In the genomic region with DNA sequence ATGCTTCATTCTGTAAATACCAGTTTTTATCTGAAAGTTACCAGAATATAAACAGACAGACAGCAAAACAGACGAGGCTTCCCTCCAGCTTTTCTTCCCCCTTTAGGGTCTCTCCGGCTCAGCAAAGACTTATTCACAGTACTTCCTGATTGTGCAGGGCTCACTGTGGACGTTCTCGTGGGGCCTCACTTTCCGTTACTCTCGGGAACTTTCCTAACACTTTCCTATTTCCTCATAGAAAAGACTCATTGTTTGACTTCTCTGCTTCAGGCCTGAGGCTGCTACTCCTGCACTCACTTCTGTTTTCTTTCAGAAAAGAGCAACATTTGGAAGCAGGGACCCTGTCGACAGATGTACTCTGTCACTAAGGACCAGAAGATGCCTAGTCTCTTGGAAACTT, we compare ENCODE assay signal across 11 mouse cellular contexts.
A peak's percentile ranks its signal among the peaks of the same experiment; 100 is the strongest.
DNase-seq lines count a peak whose midpoint lies in the region; ATAC-seq and TF ChIP-seq lines count a peak whose summit lies in the region.
"Had no signal": no experiment of that assay in that cellular context is flagged by ENCODE, and none has a peak within 500 bp of the region (broad histone marks: within the 10 kb centered on the region; RNA-seq: fewer than 3 reads in every experiment).

No protein-coding gene starts in this region.

- H3K27ac ChIP-seq in kidney, postnatal 0 days, result no peak overlapping the region
- H3K27ac ChIP-seq in embryonic facial prominence, embryonic 10.5 days (replicated peaks), result peak overlapping the region; percentile 59
- peak overlapping the region; percentile 24; the same call in 1 of the 2 replicates for H3K27ac ChIP-seq in heart, embryonic 12.5 days (ENCODE audit: poor library complexity, severe bottlenecking)
- peak overlapping the region; percentile 67 for H3K27ac ChIP-seq in limb, embryonic 14.5 days (replicated peaks; ENCODE audit: low read depth, low read length)
- H3K27ac ChIP-seq: hindbrain, postnatal 0 days had no signal

- H3K9me3 ChIP-seq in kidney, postnatal 0 days (replicated peaks; ENCODE audit: low read length), result no peaks in the 10 kb centered on the region
- no peaks in the 10 kb centered on the region for H3K9me3 ChIP-seq in embryonic facial prominence, embryonic 10.5 days
- peaks cover 5% of the 10 kb centered on the region for H3K9me3 ChIP-seq in heart, embryonic 12.5 days (replicated peaks)
- H3K9me3 ChIP-seq in limb, embryonic 14.5 days (ENCODE audit: control insufficient read depth, low read length), result no peaks in the 10 kb centered on the region

- no peak for TF ChIP-seq CTCF in kidney, postnatal 0 days (IDR thresholded peaks at IDR 0.05; ENCODE audit: low read depth)

- no peak for TF ChIP-seq POLR2A in limb, embryonic 14.5 days (IDR thresholded peaks at IDR 0.05; ENCODE audit: borderline replicate concordance, extremely low read depth, insufficient read depth, insufficient read length)

- H3K27me3 ChIP-seq in kidney, postnatal 0 days (ENCODE audit: insufficient read depth, low read length), result no peaks in the 10 kb centered on the region
- no peaks in the 10 kb centered on the region for H3K27me3 ChIP-seq in embryonic facial prominence, embryonic 10.5 days (replicated peaks; ENCODE audit: low read depth, poor library complexity, severe bottlenecking)
- H3K27me3 ChIP-seq in heart, embryonic 12.5 days (replicated peaks), result no peaks in the 10 kb centered on the region
- no peaks in the 10 kb centered on the region for H3K27me3 ChIP-seq in limb, embryonic 14.5 days (ENCODE audit: control insufficient read depth, insufficient read depth, low read length)

- no peak overlapping the region for H3K9ac ChIP-seq in kidney, postnatal 0 days (ENCODE audit: low read depth, low read length)
- H3K9ac ChIP-seq in heart, embryonic 12.5 days, result no peak overlapping the region
- H3K9ac ChIP-seq in limb, embryonic 14.5 days (ENCODE audit: low read depth, low read length, severe bottlenecking), result no peak overlapping the region

- no peaks in the 10 kb centered on the region; the same call in 1 of the 2 replicates for H3K4me1 ChIP-seq in kidney, postnatal 0 days (replicated peaks; ENCODE audit: insufficient read depth, low read length)
- peaks cover 16% of the 10 kb centered on the region for H3K4me1 ChIP-seq in embryonic facial prominence, embryonic 10.5 days
- H3K4me1 ChIP-seq in heart, embryonic 12.5 days (replicated peaks), result peaks cover 6% of the 10 kb centered on the region; the same call in 1 of the 2 replicates
- peaks cover 17% of the 10 kb centered on the region for H3K4me1 ChIP-seq in limb, embryonic 14.5 days (ENCODE audit: control insufficient read depth, insufficient read depth, low read length)

- H3K4me3 ChIP-seq in kidney, postnatal 0 days (replicated peaks; ENCODE audit: low read depth, low read length), result no peak overlapping the region
- H3K4me3 ChIP-seq in embryonic facial prominence, embryonic 10.5 days, result no peak overlapping the region
- no peak overlapping the region for H3K4me3 ChIP-seq in heart, embryonic 12.5 days
- no peak overlapping the region for H3K4me3 ChIP-seq in limb, embryonic 14.5 days (replicated peaks; ENCODE audit: low read length)

- DNase-seq in kidney, postnatal 0 days (ENCODE audit: low spot score), result peak; percentile 34
- DNase-seq in kidney, adult 8-10 months, result no peak
- DNase-seq in embryonic facial prominence, embryonic 10.5 days (ENCODE audit: low spot score), result peak; percentile 16
- DNase-seq in limb, embryonic 14.5 days (ENCODE audit: low spot score), result no peak
- no peak for DNase-seq in right cerebral cortex, postnatal 36 days (ENCODE audit: low spot score in 2 of 2)
- DNase-seq in thymus, postnatal 10 days (ENCODE audit: low spot score in 2 of 2), result no peak
- DNase-seq: layer of hippocampus, postnatal 36 days; thymus, postnatal 14 days had no signal

- 32% methylated on average over 7 of the region's 7 CpGs for WGBS in kidney, postnatal 0 days
- whole genome bisulfite sequencing in embryonic facial prominence, embryonic 10.5 days, result 27% methylated on average over 7 of the region's 7 CpGs
- WGBS in heart, embryonic 12.5 days, result 39% methylated on average over 7 of the region's 7 CpGs
- 38% methylated on average over 7 of the region's 7 CpGs for WGBS in limb, embryonic 14.5 days

- no peaks in the 10 kb centered on the region for H3K36me3 ChIP-seq in kidney, postnatal 0 days (ENCODE audit: insufficient read depth, low read length)
- no peaks in the 10 kb centered on the region for H3K36me3 ChIP-seq in embryonic facial prominence, embryonic 10.5 days (replicated peaks)
- H3K36me3 ChIP-seq in heart, embryonic 12.5 days, result no peaks in the 10 kb centered on the region
- no peaks in the 10 kb centered on the region for H3K36me3 ChIP-seq in limb, embryonic 14.5 days (ENCODE audit: control insufficient read depth, insufficient read depth, low read length)

- no peak for ATAC-seq in kidney, postnatal 0 days (replicated peaks; ENCODE audit: low FRiP score, low read depth)
- no peak for ATAC-seq in heart, embryonic 12.5 days (ENCODE audit: insufficient number of reproducible peaks, low FRiP score)
- ATAC-seq in limb, embryonic 14.5 days (ENCODE audit: low FRiP score, low read depth), result no peak
- no peak for ATAC-seq in erythroid progenitor cell, adult 5-6 weeks (replicated peaks; ENCODE audit: low FRiP score, poor library complexity, severe bottlenecking)
- ATAC-seq: hindbrain, postnatal 0 days had no signal

- no peak overlapping the region for H3K4me2 ChIP-seq in kidney, postnatal 0 days (ENCODE audit: low read length)
- no peak overlapping the region for H3K4me2 ChIP-seq in heart, embryonic 12.5 days
- no peak overlapping the region for H3K4me2 ChIP-seq in limb, embryonic 14.5 days (replicated peaks; ENCODE audit: low read depth, low read length, severe bottlenecking)

Comparison
In these comparisons a context has a peak if more than half of its experiments do, and no peak if none do; other contexts are left out.
1. DNase-seq: peak in kidney, postnatal 0 days (single experiment) and embryonic facial prominence, embryonic 10.5 days (single experiment); none in kidney, adult 8-10 months (0 of 2), limb, embryonic 14.5 days (single experiment), right cerebral cortex, postnatal 36 days (0 of 2) and thymus, postnatal 10 days (0 of 2).